Mouse (Mus musculus) colon, adult 2 months (tissue): ENCODE measurements around the gene Ildr2. TPM values are rescaled to one million over a fixed set of nuclear protein-coding genes. Genes with fewer than 3 reads are reported as not detected.

ENCODE experiments used
- polyA plus RNA-seq: library from polyadenylated mRNA; depleted of rRNA; stranded (reverse); fragments of >200 nt; gene quantifications from 2 replicates; pipeline ENCODE4 v1.2.3, GENCODE M21; 2012; rRNA removed

Ildr2 gene
- 0.90 and 0.93 TPM in 2 replicates for polyA plus RNA-seq

GRCm38 (mm10) chr1:166253898-166254894, at the start of gene Ildr2:
Gene Ildr2, plus strand, starts transcription at chr1:166254139.

GRCm38 (mm10) chr1:166238315-166238969, 15.5 kb upstream of the Ildr2 start, which contains the start of gene Mael:
Gene Mael, minus strand, starts transcription at chr1:166238747.

Other genes starting within 250 kb of the Ildr2 start
- 0.08 and 0.09 TPM in 2 replicates for gene Dusp27, start 126.2 kb upstream of the Ildr2 start, polyA plus RNA-seq
- gene Gpa33, start 123.9 kb upstream of the Ildr2 start, polyA plus RNA-seq: 726 and 814 TPM in 2 replicates
- gene Mael, start 15.4 kb upstream of the Ildr2 start, polyA plus RNA-seq: not detected in 2 replicates
- 10.4 and 11.3 TPM in 2 replicates for gene Tada1, start 125.0 kb downstream of the Ildr2 start, polyA plus RNA-seq
- gene Pogk, start 155.7 kb downstream of the Ildr2 start, polyA plus RNA-seq: 3.2 and 3.5 TPM in 2 replicates
- gene Gm4846, start 243.4 kb downstream of the Ildr2 start, polyA plus RNA-seq: not detected in 2 replicates